Mouse (Mus musculus) embryo, embryonic 10 days (tissue): ENCODE measurements around the gene Aurkb.
A peak's percentile ranks its signal among the peaks of the same experiment; 100 is the strongest.
"Not testable (repeated sequence)": the region's sequence is repeated elsewhere in the genome, so short reads cannot be mapped to it uniquely, and the experiment has no call there.

Experiments used
- DNase-seq: peaks from one replicate; pipeline ENCODE4 v3.0.0-alpha.2; 2015; ENCODE audit warnings: low spot score

The Aurkb gene

GRCm38 (mm10) chr11:69045531-69046394 lies at the start of gene Aurkb:
TSS of gene Aurkb (plus strand) at chr11:69045647.
- DNase-seq, result peak; percentile 95

GRCm38 (mm10) chr11:68997080-68997479 lies 48.4 kb upstream of the Aurkb start:
- DNase-seq, result no peak

- DNase-seq, result not testable (repeated sequence)
Measured at GRCm38 (mm10) chr11:69002782-69003181, 42.7 kb upstream of the Aurkb start.

GRCm38 (mm10) chr11:69003592-69003991 lies 41.9 kb upstream of the Aurkb start:
- DNase-seq, result no peak

DNA sequence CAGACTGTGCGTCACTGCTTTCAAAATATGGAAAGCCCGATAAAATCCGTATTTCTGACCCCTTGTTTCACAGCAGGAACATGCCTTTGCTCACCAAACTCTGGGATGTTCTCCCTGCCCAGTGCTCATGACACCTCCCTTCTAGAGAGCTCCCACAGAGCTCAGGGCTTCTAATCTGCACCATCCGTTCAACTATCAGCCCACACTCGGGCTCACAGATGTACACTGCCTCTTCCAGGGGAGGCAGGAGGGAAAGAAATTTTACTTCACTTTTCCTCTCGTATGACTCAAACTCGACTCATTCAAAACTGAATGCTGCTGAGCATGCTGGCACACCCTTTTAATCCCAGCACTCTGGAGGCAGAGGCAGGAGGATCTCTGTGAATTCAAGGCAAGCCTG lies 40.3 kb upstream of the Aurkb start:
- DNase-seq, result no peak

DNA sequence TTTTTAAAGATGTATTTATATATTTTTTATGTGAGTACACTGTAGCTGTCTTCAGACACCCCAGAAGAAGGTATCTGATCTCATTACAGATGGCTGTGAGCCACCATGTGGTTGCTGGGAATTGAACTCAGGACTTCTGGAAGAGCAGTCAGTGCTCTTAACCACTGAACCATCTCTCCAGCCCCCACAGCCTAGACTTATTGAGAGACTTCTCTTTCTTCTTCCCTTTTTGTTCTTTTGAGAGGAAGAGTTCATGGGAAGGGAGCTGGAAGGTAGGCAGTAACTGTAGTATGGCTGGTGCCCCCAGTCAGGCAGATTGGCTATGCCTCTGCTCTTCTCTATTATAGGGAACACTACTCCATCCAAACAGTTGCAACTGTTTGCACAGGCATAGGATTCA lies 38.9 kb upstream of the Aurkb start:
- not testable (repeated sequence) for DNase-seq

DNA sequence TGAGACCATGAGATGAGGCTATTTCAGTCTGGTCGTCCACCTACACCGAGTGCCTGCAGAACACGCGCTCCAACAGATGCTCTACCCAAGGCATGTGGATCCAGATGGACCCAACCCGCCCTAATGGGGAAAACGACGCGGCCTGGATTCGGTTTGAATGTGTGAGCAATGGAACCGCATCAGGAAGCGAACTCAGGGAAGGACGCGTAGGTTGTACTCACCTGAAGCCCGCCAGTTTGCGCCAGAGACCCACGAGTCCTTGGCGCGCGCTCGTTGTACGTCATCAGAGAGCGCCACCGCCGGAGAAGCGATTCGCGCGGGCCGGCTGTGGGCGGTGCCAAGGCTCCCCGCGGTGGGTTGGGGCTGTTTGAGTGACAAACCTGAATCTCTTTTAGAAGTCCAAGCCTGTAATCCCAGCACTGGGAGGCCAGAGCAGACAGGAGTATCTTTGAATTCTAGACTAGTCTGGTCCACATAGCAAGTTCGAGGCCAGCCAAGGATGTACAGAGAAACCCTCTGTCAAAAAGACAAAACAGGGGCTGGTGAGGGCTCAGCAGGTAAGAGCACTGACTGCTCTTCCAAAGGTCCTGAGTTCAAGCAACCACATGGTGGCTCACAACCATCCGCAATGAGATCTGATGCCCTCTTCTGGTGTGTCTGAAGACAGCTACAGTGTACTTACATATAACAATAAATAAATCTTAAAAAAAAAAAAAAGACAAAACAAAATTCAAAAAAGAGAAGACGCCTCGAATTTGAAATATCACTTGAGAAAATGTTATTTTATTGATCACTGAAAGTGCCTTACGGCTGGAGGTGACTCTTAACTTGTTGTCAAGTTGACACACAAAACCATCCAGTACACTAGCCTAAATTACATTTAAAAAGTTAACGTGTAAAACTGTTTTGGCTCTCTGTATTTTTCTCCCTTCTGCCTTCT lies 37.0 kb upstream of the Aurkb start, which contains the start of gene Pfas:
TSS of gene Pfas (minus strand) at position 279 of the 940 bp plus-strand sequence.
- peak; percentile 98 for DNase-seq

- no peak for DNase-seq
Measured at GRCm38 (mm10) chr11:69009508-69009907, 35.9 kb upstream of the Aurkb start.

- DNase-seq, result no peak
Measured at GRCm38 (mm10) chr11:69010400-69011323, 34.8 kb upstream of the Aurkb start.

- not testable (repeated sequence) for DNase-seq
Measured at GRCm38 (mm10) chr11:69011445-69011844, 34.0 kb upstream of the Aurkb start.

DNA sequence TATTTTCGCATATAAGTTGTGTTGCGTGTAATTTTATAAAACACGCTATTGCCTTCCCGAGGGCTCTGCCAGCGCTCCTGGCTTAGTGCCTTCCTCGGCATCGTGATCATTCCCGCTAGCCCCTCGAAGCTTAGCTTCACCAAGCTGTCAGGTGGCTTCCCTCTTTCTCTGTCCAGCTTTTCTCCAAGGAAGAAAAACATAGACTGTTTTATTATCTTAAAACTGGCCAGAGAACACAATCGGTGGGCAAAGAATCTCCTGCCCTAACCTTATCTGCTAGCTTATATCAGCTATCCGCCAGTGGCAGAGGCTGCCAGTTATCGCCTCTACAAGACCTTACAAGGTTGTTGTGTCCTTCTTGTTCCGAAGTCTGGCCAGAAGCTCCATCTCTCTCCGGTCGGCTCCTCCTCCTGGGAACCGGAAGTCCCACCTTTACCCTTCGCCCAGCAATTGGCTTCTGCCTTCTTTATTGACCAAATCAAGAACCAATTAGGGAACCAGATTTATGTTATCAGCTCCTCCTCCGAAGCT lies 33.3 kb upstream of the Aurkb start:
- DNase-seq, result peak; percentile 93

GRCm38 (mm10) chr11:69015644-69016441 lies 29.6 kb upstream of the Aurkb start, which contains the start of gene Ctc1:
TSS of gene Ctc1 (plus strand) at chr11:69015911.
- DNase-seq, result peak; percentile 98

GRCm38 (mm10) chr11:69016755-69017154 lies 28.7 kb upstream of the Aurkb start:
- no peak for DNase-seq

DNA sequence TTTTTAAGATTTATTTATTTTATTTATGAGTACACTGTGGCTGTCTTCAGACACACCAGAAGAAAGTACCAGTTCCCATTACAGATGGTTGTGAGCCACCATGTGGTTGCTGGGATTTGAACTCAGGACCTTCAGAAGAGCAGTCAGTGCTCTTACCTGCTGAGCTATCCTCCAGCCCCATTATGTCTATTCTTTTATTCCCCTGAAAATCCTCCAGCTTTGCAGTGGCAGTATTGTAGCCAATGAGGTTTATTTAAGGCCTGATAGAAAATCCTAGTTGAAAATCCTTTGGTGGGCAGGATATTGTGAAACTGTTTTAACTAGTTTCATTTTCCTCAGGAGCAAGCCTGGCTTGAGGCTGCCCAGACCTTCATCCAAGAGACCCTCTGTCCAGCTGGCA lies 24.8 kb upstream of the Aurkb start:
- DNase-seq, result no peak

GRCm38 (mm10) chr11:69026562-69026961 lies 18.9 kb upstream of the Aurkb start:
- DNase-seq, result no peak

DNA sequence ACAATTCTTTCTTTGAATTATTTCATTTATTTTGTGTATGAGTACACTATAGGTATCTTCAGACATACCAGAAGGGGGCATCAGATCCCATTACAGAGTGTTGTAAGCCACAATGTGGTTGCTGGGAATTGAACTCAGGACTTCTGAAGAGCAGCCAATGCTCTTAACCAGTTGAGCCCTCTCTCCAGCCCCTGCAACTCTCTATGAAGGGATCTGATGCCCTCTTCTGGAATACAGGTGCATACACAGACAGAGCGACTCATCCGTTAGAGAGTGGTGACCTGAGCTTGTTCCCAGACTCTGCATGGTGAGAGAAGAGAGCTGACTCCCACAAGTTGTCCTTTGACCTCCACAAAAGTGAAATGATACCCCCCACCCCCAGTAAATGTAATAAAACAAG lies 16.6 kb upstream of the Aurkb start:
- peak; percentile 36 for DNase-seq

GRCm38 (mm10) chr11:69033552-69033951 lies 11.9 kb upstream of the Aurkb start:
- DNase-seq, result no peak

DNA sequence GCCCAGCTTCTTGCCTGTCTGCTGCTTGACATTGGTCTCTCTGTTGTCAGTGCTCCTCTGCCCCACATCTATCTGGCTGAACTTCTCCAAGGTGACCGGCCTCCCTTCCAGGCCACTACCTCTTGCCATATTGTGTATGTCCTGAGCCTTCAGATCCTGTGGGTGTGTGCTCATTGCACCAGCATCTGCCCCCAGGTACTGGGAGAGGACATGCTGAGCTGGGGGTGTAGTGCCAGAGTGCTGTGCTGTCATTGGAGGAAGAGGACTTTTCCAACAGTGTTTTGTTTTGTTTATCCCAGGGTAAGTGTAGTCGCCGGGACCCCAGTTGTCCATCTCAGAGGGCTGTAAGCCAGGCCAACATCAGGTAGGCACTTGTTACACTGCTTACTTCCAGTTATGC lies 10.9 kb upstream of the Aurkb start:
- DNase-seq, result no peak

DNA sequence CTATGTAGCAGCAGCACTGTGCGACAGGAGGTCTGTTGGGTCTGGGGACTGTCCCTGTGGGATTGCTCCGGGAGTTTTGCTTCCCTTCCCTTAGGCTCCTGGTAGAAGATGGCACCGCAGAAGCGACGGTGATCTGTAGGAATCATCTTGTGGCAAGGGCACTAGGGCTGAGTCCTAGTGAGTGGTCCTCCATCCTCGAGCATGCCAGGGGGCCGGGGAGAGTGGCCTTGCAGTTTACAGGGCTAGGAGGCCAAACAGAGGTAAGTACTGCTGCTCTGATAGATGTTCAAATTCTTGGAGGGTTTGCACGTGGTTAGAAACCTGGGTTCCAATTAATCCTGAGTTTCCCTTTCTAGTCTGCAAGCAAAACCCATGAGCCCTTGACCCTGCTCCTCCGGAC lies 10.0 kb upstream of the Aurkb start:
- no peak for DNase-seq

DNA sequence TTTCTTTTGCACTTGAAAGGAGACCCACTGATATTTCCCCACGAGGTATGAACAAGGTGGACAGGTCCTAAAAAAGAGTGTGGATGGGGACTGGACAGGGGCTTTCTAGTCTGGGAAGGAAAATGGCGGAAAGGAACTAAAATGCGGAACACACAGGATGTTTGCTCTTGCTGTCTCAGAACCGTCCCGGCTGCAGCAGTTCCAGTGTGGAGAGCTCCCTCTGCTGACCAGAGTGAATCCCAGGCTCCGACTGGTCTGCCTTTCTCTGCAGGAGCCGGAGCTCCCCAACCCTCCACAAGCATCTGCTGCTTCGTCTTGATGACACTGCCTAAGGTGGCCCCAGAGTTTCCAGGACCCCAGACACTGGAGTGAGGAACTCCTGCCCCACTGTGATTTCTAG lies 9.6 kb upstream of the Aurkb start:
- peak; percentile 91 for DNase-seq
